Mouse (Mus musculus) MEL (cell line): Measurements from ENCODE around the gene Hdgf.

ENCODE experiments used
- CHD1 ChIP-seq: IDR thresholded peaks from 2 replicates; pipeline ENCODE4 v1.6.1; 2012; ENCODE audit warnings: low read depth, mild to moderate bottlenecking, inconsistent platforms, low read length, improper control_type of control experiment
- EP300 ChIP-seq, 2 experiments: IDR thresholded peaks; 2 replicates each; pipeline ENCODE4 v1.6.1; 2011; ENCODE audit warnings: improper control_type of control experiment in 2 of 2, low read length in 2 of 2, low read depth in 1 of 2, mild to moderate bottlenecking in 1 of 2

GRCm38 (mm10) chr3:87886004-87886365, 20.1 kb upstream of the Hdgf start:
- no peak for TF ChIP-seq CHD1
- no peak for TF ChIP-seq EP300 (IDR thresholded peaks at IDR 0.05; ENCODE audit: low read depth in 1 of 2, low read length in 2 of 2)
